Mouse (Mus musculus) heart, embryonic 11.5 days (tissue): ENCODE results near the gene Polr1a. TPM values are rescaled to one million over a fixed set of nuclear protein-coding genes. Genes with fewer than 3 reads are reported as not detected.

Experiments
- ATAC-seq: fragments of 200-750 bp; cut with Nextera tagmentation; replicated peaks from 2 replicates; pipeline ENCODE4 v1.8.0; 2017; ENCODE audit warnings: moderate library complexity; ENCODE audit not compliant: insufficient number of reproducible peaks, low FRiP score, low TSS enrichment
- H3K27ac ChIP-seq: fragments of 300-500 bp; sonication (generic); 2 replicates; pipeline ENCODE4 v1.5.1; 2014; ENCODE audit warnings: mild to moderate bottlenecking, low read depth, low read length
- H3K27me3 ChIP-seq: fragments of 300-500 bp; sonication (generic); 2 replicates; pipeline ENCODE4 v1.6.1; 2014; ENCODE audit warnings: mild to moderate bottlenecking, low read length, mixed read lengths; ENCODE audit not compliant: control insufficient read depth, insufficient read depth
- H3K36me3 ChIP-seq: fragments of 300-500 bp; sonication (generic); 2 replicates; pipeline ENCODE4 v1.6.1; 2014; ENCODE audit warnings: mild to moderate bottlenecking, low read length, moderate library complexity, mixed read lengths; ENCODE audit not compliant: control insufficient read depth, insufficient read depth
- H3K4me1 ChIP-seq: fragments of 300-500 bp; sonication (generic); 2 replicates; pipeline ENCODE4 v1.6.1; 2014; ENCODE audit warnings: low read length; ENCODE audit not compliant: control insufficient read depth, insufficient read depth
- H3K4me2 ChIP-seq: fragments of 300-500 bp; sonication (generic); 2 replicates; pipeline ENCODE4 v1.6.1; 2014; ENCODE audit warnings: mild to moderate bottlenecking, moderate library complexity
- H3K4me3 ChIP-seq: fragments of 300-500 bp; sonication (generic); 2 replicates; pipeline ENCODE4 v1.5.1; 2014; ENCODE audit warnings: low read depth, low read length
- H3K9ac ChIP-seq: fragments of 300-500 bp; sonication (generic); 2 replicates; pipeline ENCODE4 v1.6.1; 2014; ENCODE audit warnings: mild to moderate bottlenecking, low read depth, low read length, moderate library complexity
- H3K9me3 ChIP-seq: fragments of 300-500 bp; sonication (generic); replicated peaks from 2 replicates; pipeline ENCODE4 v1.6.1; 2016; ENCODE audit warnings: low read length; ENCODE audit not compliant: control insufficient read depth
- WGBS: fragments of 180-500 bp; shearing (Covaris S2); extraction: QIAGEN DNeasy Blood & Tissue Kit; methylation state at CpG from one replicate; pipeline ENCODE4 v1.1.7; 2014; ENCODE audit not compliant: insufficient replicate concordance; 5-methylcytosine and 5-hydroxymethylcytosine counted together
- polyA plus RNA-seq: library from polyadenylated mRNA; unstranded; fragments of >200 nt; fragmentation: Nextera tagmentation; extraction: Ambion mirVana; gene quantifications from 2 replicates; pipeline ENCODE4 v1.2.1, GENCODE M21; 2014

Polr1a gene
- polyA plus RNA-seq, 1 experiment from 2014 or later, result 21.4 TPM

- peaks cover 31% of the 10 kb centered on the region for H3K4me1 ChIP-seq
- no peak overlapping the region for H3K4me3 ChIP-seq
- no peak overlapping the region for H3K4me2 ChIP-seq
- H3K9ac ChIP-seq, result 0 out of 2 replicates have a peak overlapping the region, but pooled peaks have one; percentile 40
- peak; percentile 72 for ATAC-seq
- 20% methylated on average over 2 of the region's 2 CpGs for WGBS
- H3K9me3 ChIP-seq, result no peaks in the 10 kb centered on the region
- H3K27me3 ChIP-seq, result no peaks in the 10 kb centered on the region
- peaks cover 38% of the 10 kb centered on the region for H3K36me3 ChIP-seq
- peak overlapping the region; percentile 70 for H3K27ac ChIP-seq
Observed at GRCm38 (mm10) chr6:71934081-71934556, 25.3 kb downstream of the Polr1a start.

GRCm38 (mm10) chr6:71935737-71936136 lies 26.9 kb downstream of the Polr1a start:
- no peak overlapping the region for H3K4me3 ChIP-seq
- ATAC-seq, result no peak
- no peak overlapping the region for H3K9ac ChIP-seq
- H3K4me2 ChIP-seq, result no peak overlapping the region
- 55% methylated on average over 2 of the region's 2 CpGs for WGBS
- peaks cover 28% of the 10 kb centered on the region for H3K36me3 ChIP-seq
- H3K9me3 ChIP-seq, result no peaks in the 10 kb centered on the region
- H3K27ac ChIP-seq, result peak overlapping the region; percentile 31
- H3K27me3 ChIP-seq, result no peaks in the 10 kb centered on the region
- peaks cover 39% of the 10 kb centered on the region for H3K4me1 ChIP-seq

DNA sequence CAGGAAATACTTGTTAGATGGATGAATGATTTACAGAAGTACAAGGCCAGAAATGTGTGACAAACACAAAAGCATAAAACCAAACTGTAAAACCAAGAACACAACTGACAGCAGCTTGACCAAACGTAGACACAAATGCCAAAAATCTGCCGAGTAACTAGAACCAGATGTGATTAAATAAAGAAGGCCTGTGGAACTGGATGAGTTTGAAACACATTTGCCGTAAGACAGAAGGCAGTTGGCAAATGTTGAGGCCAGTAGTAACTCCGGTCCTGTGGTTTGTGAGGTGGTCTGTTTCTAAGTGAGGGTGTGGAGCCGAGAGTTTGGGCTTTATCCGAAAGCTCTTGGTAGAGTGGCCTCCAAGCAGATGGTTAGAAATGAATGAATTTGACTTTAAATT lies 32.1 kb downstream of the Polr1a start:
- no peak overlapping the region for H3K4me2 ChIP-seq
- no peak overlapping the region for H3K27ac ChIP-seq
- no peak overlapping the region for H3K4me3 ChIP-seq
- H3K36me3 ChIP-seq, result peaks cover 26% of the 10 kb centered on the region
- peaks cover 11% of the 10 kb centered on the region for H3K4me1 ChIP-seq
- ATAC-seq, result no peak
- 76% methylated on average over 6 of the region's 6 CpGs for WGBS
- H3K27me3 ChIP-seq, result no peaks in the 10 kb centered on the region
- no peaks in the 10 kb centered on the region for H3K9me3 ChIP-seq
- H3K9ac ChIP-seq, result no peak overlapping the region

DNA sequence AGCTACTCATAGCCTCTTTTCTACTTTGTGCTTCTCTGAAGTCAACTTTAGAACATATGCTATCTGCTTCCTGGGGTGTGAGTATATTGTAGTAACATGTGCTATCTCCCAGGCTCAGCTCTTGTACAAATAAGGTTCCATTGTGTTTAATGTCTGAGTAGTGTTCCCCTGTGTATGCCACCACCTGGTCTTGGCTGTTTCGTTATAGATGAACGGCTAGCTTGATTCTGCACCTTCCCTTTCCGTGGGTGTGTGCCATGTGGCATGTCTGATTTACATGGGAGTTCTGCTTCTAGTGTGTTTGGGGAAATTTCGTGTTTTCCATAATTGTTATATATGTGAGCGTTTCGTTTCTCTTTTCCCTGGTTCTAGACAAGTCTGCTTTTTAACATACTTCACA lies 36.2 kb downstream of the Polr1a start:
- 89% methylated on average over 6 of the region's 6 CpGs for WGBS
- no peaks in the 10 kb centered on the region for H3K27me3 ChIP-seq

DNA sequence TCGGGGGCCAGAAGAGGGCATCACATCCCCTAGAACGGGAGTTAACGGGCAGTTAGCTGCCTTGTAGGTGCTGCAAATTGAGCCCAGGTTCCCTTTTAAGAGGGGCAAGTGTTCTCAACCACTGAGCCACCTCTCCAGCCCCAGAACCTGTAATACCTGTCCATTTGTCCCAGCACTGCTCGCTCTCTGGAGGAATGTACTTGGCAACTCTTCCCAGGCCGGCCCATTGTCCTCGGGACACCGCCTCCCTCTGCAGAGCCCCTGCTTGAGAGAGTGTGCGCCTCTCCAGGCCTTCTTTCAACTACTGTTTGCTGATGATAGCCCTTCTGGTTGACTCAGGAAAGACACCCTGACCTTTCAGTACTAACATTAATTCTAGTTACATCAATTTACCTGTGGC lies 37.3 kb downstream of the Polr1a start:
- WGBS, result 96% methylated on average over 8 of the region's 8 CpGs
- no peak overlapping the region for H3K9ac ChIP-seq
- H3K27me3 ChIP-seq, result no peaks in the 10 kb centered on the region
- H3K36me3 ChIP-seq, result peaks cover 20% of the 10 kb centered on the region
- H3K4me2 ChIP-seq, result no peak overlapping the region
- ATAC-seq, result no peak
- no peak overlapping the region for H3K27ac ChIP-seq
- H3K4me3 ChIP-seq, result no peak overlapping the region
- no peaks in the 10 kb centered on the region for H3K9me3 ChIP-seq
- no peaks in the 10 kb centered on the region for H3K4me1 ChIP-seq

More for the DNA sequence above, 36.2 kb downstream of the Polr1a start:
- Histone ChIP-seq H3K4me1 (peaks cover 5% of the 10 kb centered on the region), H3K4me3 (no peak overlapping the region), H3K27ac (no peak overlapping the region), H3K9ac (no peak overlapping the region), H3K4me2 (no peak overlapping the region), H3K9me3 (no peaks in the 10 kb centered on the region), H3K36me3 (peaks cover 15% of the 10 kb centered on the region)
- ATAC-seq, result no peak

GRCm38 (mm10) chr6:71949721-71950120 lies 40.9 kb downstream of the Polr1a start:
- Histone ChIP-seq H3K9me3 (no peaks in the 10 kb centered on the region), H3K4me1 (no peaks in the 10 kb centered on the region), H3K27me3 (no peaks in the 10 kb centered on the region), H3K9ac (no peak overlapping the region), H3K4me2 (no peak overlapping the region), H3K4me3 (no peak overlapping the region), H3K27ac (no peak overlapping the region), H3K36me3 (peaks cover 26% of the 10 kb centered on the region)
- no peak for ATAC-seq
- 89% methylated on average over 3 of the region's 3 CpGs for WGBS

DNA sequence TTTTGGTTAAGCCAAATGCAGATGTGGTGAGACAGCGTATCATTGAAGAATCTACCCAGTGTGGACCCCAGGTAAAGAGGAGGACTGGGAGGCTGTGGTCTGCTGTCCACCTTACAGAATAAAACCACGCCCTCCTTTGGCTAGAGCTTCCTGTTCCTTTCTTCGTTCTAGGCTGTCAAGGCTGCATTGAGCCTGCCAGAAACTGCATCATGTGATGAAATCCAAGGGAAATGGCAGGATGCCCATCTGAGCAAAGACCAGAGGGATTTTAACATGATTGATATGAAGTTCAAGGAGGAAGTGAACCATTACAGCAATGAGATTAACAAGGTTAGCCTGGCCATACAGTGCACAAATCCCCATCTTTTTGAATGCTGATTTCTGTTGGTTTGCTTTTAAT lies 41.7 kb downstream of the Polr1a start:
- Histone ChIP-seq H3K36me3 (peaks cover 27% of the 10 kb centered on the region), H3K9ac (no peak overlapping the region), H3K4me1 (no peaks in the 10 kb centered on the region), H3K27ac (no peak overlapping the region), H3K27me3 (no peaks in the 10 kb centered on the region), H3K9me3 (no peaks in the 10 kb centered on the region), H3K4me2 (no peak overlapping the region), H3K4me3 (no peak overlapping the region)
- ATAC-seq, result no peak
- WGBS, result 80% methylated on average over 3 of the region's 3 CpGs

DNA sequence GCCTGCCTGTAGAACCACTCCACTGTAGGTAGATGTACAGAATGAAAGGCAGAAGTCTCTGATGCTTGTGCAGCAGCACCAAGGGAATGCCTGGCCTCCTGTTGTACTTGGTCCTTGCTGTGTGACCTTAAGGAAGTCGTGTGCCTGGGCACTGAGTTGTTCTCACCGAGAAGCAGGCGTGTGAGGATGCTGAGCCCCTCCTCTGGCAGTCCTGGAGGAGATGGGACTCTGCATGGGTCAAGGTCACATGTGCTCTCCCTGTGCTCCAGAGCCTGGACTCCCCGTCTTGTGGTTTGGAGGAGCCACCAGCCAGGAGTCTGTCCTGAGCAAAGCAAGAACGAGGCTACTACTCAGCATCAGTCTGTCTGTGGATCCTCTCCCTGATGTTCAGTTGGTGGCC lies 42.3 kb downstream of the Polr1a start:
- Histone ChIP-seq H3K9ac (no peak overlapping the region), H3K4me1 (no peaks in the 10 kb centered on the region), H3K4me2 (no peak overlapping the region), H3K36me3 (peaks cover 23% of the 10 kb centered on the region), H3K27me3 (no peaks in the 10 kb centered on the region), H3K9me3 (no peaks in the 10 kb centered on the region), H3K27ac (no peak overlapping the region), H3K4me3 (no peak overlapping the region)
- 86% methylated on average over 5 of the region's 5 CpGs for WGBS
- ATAC-seq, result no peak

DNA sequence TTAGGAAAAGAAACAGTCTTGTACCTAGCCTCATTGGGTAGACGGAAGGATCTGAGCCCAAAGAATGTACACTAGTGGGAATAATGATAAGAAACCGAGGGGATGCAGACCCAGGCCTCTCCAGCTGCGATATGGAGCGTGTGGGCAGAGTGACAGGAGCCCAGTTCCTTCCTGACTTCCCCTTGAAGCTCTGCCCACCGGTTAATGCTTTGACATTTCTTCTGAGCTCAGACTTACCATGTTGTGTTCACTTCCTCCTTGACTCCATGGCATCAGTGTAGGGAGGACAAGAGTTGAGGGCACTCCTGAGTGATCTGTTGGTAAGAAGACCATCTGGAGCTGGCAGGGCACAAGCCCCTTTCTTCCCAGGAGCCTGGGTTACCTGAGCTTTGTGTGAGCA lies 53.3 kb downstream of the Polr1a start:
- H3K36me3 ChIP-seq, result peaks cover 9% of the 10 kb centered on the region
- no peak overlapping the region for H3K4me3 ChIP-seq
- H3K9ac ChIP-seq, result no peak overlapping the region
- H3K9me3 ChIP-seq, result no peaks in the 10 kb centered on the region
- no peaks in the 10 kb centered on the region for H3K27me3 ChIP-seq
- H3K4me1 ChIP-seq, result no peaks in the 10 kb centered on the region
- H3K4me2 ChIP-seq, result no peak overlapping the region
- 63% methylated on average over 5 of the region's 5 CpGs for WGBS
- no peak for ATAC-seq
- H3K27ac ChIP-seq, result peak overlapping the region; percentile 37; the same call in 1 of the 2 replicates
